Mouse (Mus musculus): ENCODE results near the gene Lrp1.

GRCm38 (mm10) chr10:127561145-127561544, 59.8 kb downstream of the Lrp1 start:
- TF ChIP-seq POLR2A (IDR thresholded peaks at IDR 0.05; ENCODE audit: insufficient read depth, low read depth, low read length) (no peak), CTCF (IDR thresholded peaks at IDR 0.05; ENCODE audit: insufficient read depth, low read depth, low read length) (no peak)
